Mouse (Mus musculus) MEL (cell line): Measurements from ENCODE around the gene Tbx21. TPM values are rescaled to one million over a fixed set of nuclear protein-coding genes. Genes with fewer than 3 reads are reported as not detected.

Source experiments
- DNase-seq: peaks from one replicate; pipeline ENCODE4 v3.0.0; 2011; ENCODE audit warnings: low read depth, low spot score
- H3K27ac ChIP-seq: 2 replicates; pipeline ENCODE4 v1.5.1; 2012; ENCODE audit warnings: low read depth, mild to moderate bottlenecking, control low read depth, low read length, moderate library complexity; ENCODE audit not compliant: control insufficient read depth
- H3K27me3 ChIP-seq, 2 experiments: fragments of 150-350 bp in 1 of 2; sonication (generic) in 1 of 2; 2 replicates each; pipeline ENCODE4 v1.6.1; 2012; ENCODE audit warnings: low read length in 2 of 2, mild to moderate bottlenecking in 2 of 2, improper control_type of control experiment in 1 of 2, moderate library complexity in 1 of 2; ENCODE audit not compliant: insufficient read depth in 2 of 2, control insufficient read depth in 1 of 2
- H3K36me3 ChIP-seq, 2 experiments: 2 replicates each; pipeline ENCODE4 v1.6.1; 2012 to 2014; ENCODE audit warnings: low read length in 2 of 2, improper control_type of control experiment in 1 of 2, inconsistent platforms in 1 of 2, mild to moderate bottlenecking in 1 of 2; ENCODE audit not compliant: insufficient read depth in 2 of 2, control insufficient read depth in 1 of 2
- H3K4me1 ChIP-seq, 2 experiments: fragments of 150-350 bp in 1 of 2; sonication (generic) in 1 of 2; 2 replicates each; pipeline ENCODE4 v1.6.1; 2012; ENCODE audit warnings: low read length in 2 of 2, improper control_type of control experiment in 1 of 2, mild to moderate bottlenecking in 1 of 2; ENCODE audit not compliant: insufficient read depth in 2 of 2, control insufficient read depth in 1 of 2
- H3K4me3 ChIP-seq, 2 experiments: fragments of 150-350 bp in 1 of 2; sonication (generic) in 1 of 2; 2 replicates each; pipeline ENCODE4 v1.5.1; 2012; ENCODE audit warnings: low read depth in 2 of 2, low read length in 2 of 2, mild to moderate bottlenecking in 2 of 2, moderate library complexity in 2 of 2, control low read depth in 1 of 2, improper control_type of control experiment in 1 of 2; ENCODE audit not compliant: control insufficient read depth in 1 of 2, insufficient read depth in 1 of 2
- H3K79me2 ChIP-seq: 2 replicates; pipeline ENCODE4 v1.6.1; 2012; ENCODE audit warnings: mild to moderate bottlenecking, low read length, moderate library complexity; ENCODE audit not compliant: control insufficient read depth, poor library complexity, insufficient read depth
- H3K9ac ChIP-seq: 2 replicates; pipeline ENCODE4 v1.6.1; 2012; ENCODE audit warnings: low read depth, mild to moderate bottlenecking, control low read depth, low read length, moderate library complexity; ENCODE audit not compliant: control insufficient read depth, poor library complexity, severe bottlenecking
- H3K9me3 ChIP-seq: fragments of 150-350 bp; sonication (generic); replicated peaks from 2 replicates; pipeline ENCODE4 v1.6.1; 2012; ENCODE audit warnings: mild to moderate bottlenecking, low read length, improper control_type of control experiment, moderate library complexity; ENCODE audit not compliant: insufficient read depth
- BHLHE40 ChIP-seq: IDR thresholded peaks from 2 replicates; pipeline ENCODE4 v1.6.1; 2012; ENCODE audit warnings: low read depth, mild to moderate bottlenecking, inconsistent platforms, low read length, improper control_type of control experiment, borderline replicate concordance
- ELF1 ChIP-seq: IDR thresholded peaks from 2 replicates; pipeline ENCODE4 v1.6.1; 2014; ENCODE audit warnings: low read depth, mild to moderate bottlenecking, inconsistent platforms, low read length, improper control_type of control experiment, moderate library complexity
- ETS1 ChIP-seq: IDR thresholded peaks from 2 replicates; pipeline ENCODE4 v1.6.1; 2012; ENCODE audit warnings: low read depth, mild to moderate bottlenecking, inconsistent platforms, low read length, improper control_type of control experiment, moderate library complexity
- GATA1 ChIP-seq: IDR thresholded peaks from 2 replicates; pipeline ENCODE4 v1.6.1; 2011; ENCODE audit warnings: low read depth, low read length, improper control_type of control experiment
- HCFC1 ChIP-seq: IDR thresholded peaks from 2 replicates; pipeline ENCODE4 v1.6.1; 2012; ENCODE audit warnings: low read depth, mild to moderate bottlenecking, inconsistent platforms, low read length, improper control_type of control experiment, moderate library complexity
- KAT2A ChIP-seq: conservative IDR thresholded peaks from 2 replicates; pipeline ENCODE4 v1.6.1; 2012; ENCODE audit warnings: low read depth, low read length, improper control_type of control experiment, inconsistent platforms
- MAFK ChIP-seq: IDR thresholded peaks from 2 replicates; pipeline ENCODE4 v1.6.1; 2011; ENCODE audit warnings: low read depth, mild to moderate bottlenecking, low read length, improper control_type of control experiment, borderline replicate concordance
- MAX ChIP-seq: IDR thresholded peaks from 2 replicates; pipeline ENCODE4 v1.6.1; 2011; ENCODE audit warnings: low read length, improper control_type of control experiment
- MEF2A ChIP-seq: IDR thresholded peaks from 2 replicates; pipeline ENCODE4 v1.6.1; 2014; ENCODE audit warnings: low read depth, mild to moderate bottlenecking, inconsistent platforms, low read length, improper control_type of control experiment; ENCODE audit not compliant: poor library complexity, insufficient replicate concordance, severe bottlenecking; ENCODE audit errors: extremely low read depth
- MYB ChIP-seq: IDR thresholded peaks from 2 replicates; pipeline ENCODE4 v1.6.1; 2011; ENCODE audit warnings: mild to moderate bottlenecking, low read depth, low read length, improper control_type of control experiment
- MYC ChIP-seq: IDR thresholded peaks from 2 replicates; pipeline ENCODE4 v1.6.1; 2011; ENCODE audit warnings: low read depth, mild to moderate bottlenecking, low read length, improper control_type of control experiment, moderate library complexity
- NRF1 ChIP-seq: IDR thresholded peaks from 2 replicates; pipeline ENCODE4 v1.6.1; 2014; ENCODE audit warnings: low read depth, mild to moderate bottlenecking, inconsistent platforms, low read length, improper control_type of control experiment, moderate library complexity; ENCODE audit not compliant: poor library complexity, insufficient read depth, severe bottlenecking
- POLR2A ChIP-seq, 2 experiments: IDR thresholded peaks; 2 replicates each; pipeline ENCODE4 v1.6.1; 2011 to 2012; ENCODE audit warnings: low read length in 2 of 2, mild to moderate bottlenecking in 2 of 2, control low read depth in 1 of 2, improper control_type of control experiment in 1 of 2, low read depth in 1 of 2, moderate library complexity in 1 of 2; ENCODE audit not compliant: control insufficient read depth in 1 of 2, insufficient read depth in 1 of 2, poor library complexity in 1 of 2
- POLR2AphosphoS2 ChIP-seq: IDR thresholded peaks from 2 replicates; pipeline ENCODE4 v1.6.1; 2011; ENCODE audit warnings: low read length, improper control_type of control experiment
- RAD21 ChIP-seq: IDR thresholded peaks from 2 replicates; pipeline ENCODE4 v1.6.1; 2011; ENCODE audit warnings: mild to moderate bottlenecking, low read depth, low read length, improper control_type of control experiment
- RCOR1 ChIP-seq: IDR thresholded peaks from 2 replicates; pipeline ENCODE4 v1.6.1; 2012; ENCODE audit warnings: low read depth, mild to moderate bottlenecking, inconsistent platforms, low read length, improper control_type of control experiment
- SIN3A ChIP-seq: IDR thresholded peaks from 2 replicates; pipeline ENCODE4 v1.6.1; 2012; ENCODE audit warnings: low read length, improper control_type of control experiment, inconsistent platforms
- SMC3 ChIP-seq: IDR thresholded peaks from 2 replicates; pipeline ENCODE4 v1.6.1; 2011; ENCODE audit warnings: low read depth, low read length, improper control_type of control experiment
- TCF12 ChIP-seq: IDR thresholded peaks from 2 replicates; pipeline ENCODE4 v1.6.1; 2014; ENCODE audit warnings: low read depth, mild to moderate bottlenecking, inconsistent platforms, low read length, improper control_type of control experiment, moderate library complexity
- UBTF ChIP-seq: IDR thresholded peaks from 2 replicates; pipeline ENCODE4 v1.6.1; 2012; ENCODE audit warnings: low read depth, mild to moderate bottlenecking, inconsistent platforms, low read length, improper control_type of control experiment, moderate library complexity, borderline replicate concordance; ENCODE audit not compliant: insufficient read depth
- USF1 ChIP-seq: IDR thresholded peaks from 2 replicates; pipeline ENCODE4 v1.6.1; 2014; ENCODE audit warnings: low read depth, mild to moderate bottlenecking, inconsistent platforms, low read length, improper control_type of control experiment, moderate library complexity
- ZKSCAN1 ChIP-seq: IDR thresholded peaks from 2 replicates; pipeline ENCODE4 v1.6.1; 2012; ENCODE audit warnings: low read depth, mild to moderate bottlenecking, inconsistent platforms, low read length, improper control_type of control experiment, moderate library complexity
- polyA plus RNA-seq, 2 experiments: library from polyadenylated mRNA; stranded (reverse) in 1 of 2; unstranded in 1 of 2; fragments of >175 nt in 1 of 2; fragments of >200 nt in 1 of 2; gene quantifications; 2 replicates each; pipeline versions ENCODE4 v1.2.1 to v1.2.4; 2012; ENCODE audit warnings: low replicate concordance in 2 of 2, low read depth in 1 of 2; ENCODE audit not compliant: insufficient read length in 2 of 2, insufficient read depth in 1 of 2, missing spikeins in 1 of 2
- total RNA-seq: library from RNA; depleted of rRNA; stranded (reverse); fragments of 300-350 nt; gene quantifications from 2 replicates; pipeline ENCODE4 v1.2.3, GENCODE M21; 2012

The Tbx21 gene
- total and polyA plus RNA-seq, 3 experiments: not detected

DNA sequence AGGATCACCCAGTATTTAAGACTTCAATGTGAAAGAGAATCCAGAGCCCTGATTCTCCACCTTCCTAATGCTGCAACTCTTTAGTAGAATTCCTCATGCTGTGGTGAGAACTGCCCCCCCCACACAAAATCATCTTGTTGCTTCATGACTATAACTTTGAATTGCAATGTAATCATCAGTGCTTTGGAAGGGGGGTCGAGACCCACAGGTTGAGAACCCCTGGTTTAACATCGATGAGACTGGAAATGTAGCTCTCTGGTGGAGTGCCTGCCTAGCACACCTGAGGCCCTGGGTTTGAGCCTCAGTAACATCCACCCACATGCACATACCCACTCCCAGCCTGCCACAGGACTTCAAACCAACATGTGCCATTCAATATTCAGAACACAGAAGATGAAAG is 20.5 kb downstream of the Tbx21 start:
- Histone ChIP-seq H3K4me1 (no peaks in the 10 kb centered on the region), H3K79me2 (no peaks in the 10 kb centered on the region), H3K4me3 (no peak overlapping the region), H3K9ac (no peak overlapping the region), H3K27me3 (peaks cover 16 to 29% of the 10 kb centered on the region in 2 experiments), H3K9me3 (no peaks in the 10 kb centered on the region), H3K36me3 (no peaks in the 10 kb centered on the region), H3K27ac (no peak overlapping the region)
- no peak for DNase-seq
- TF ChIP-seq ETS1: no peak
- no peak for TF ChIP-seq HCFC1
- no peak for TF ChIP-seq MAX
- no peak for TF ChIP-seq RCOR1
- TF ChIP-seq TCF12: no peak
- TF ChIP-seq MYC: no peak

DNA sequence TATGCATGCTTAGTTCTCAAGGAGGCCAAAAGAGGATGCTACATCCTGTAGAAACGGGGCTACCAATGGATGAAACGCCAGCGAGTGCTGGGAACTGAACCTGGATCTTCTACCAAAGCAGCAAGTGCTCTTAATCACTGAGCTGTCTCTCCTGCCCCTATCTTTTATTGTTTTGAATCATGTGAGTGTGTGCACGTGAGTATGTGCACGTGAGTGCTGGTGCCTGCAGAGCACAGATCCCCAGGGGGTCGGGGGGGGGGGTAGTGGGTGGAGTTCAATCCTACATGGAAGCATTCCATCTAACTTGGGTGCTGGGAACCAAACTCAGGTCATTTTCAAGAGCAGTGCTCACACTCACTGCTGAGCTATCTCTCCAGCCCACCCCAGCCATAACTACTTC is 28.8 kb downstream of the Tbx21 start:
- TF ChIP-seq MAFK (no peak), SIN3A (no peak), SMC3 (no peak), GATA1 (no peak), UBTF (no peak), USF1 (no peak), RAD21 (no peak), MAX (no peak), HCFC1 (no peak), POLR2A (IDR thresholded peaks at IDR 0.05; ENCODE audit: control insufficient read depth in 1 of 2, insufficient read depth in 1 of 2, low read depth in 1 of 2, low read length in 2 of 2, poor library complexity in 1 of 2) (no peak), ELF1 (no peak), ZKSCAN1 (no peak), POLR2AphosphoS2 (no peak), NRF1 (no peak), KAT2A (no peak), MYB (no peak), MEF2A (no peak), BHLHE40 (no peak)
- TF ChIP-seq, all 39 proteins: peak for 0
- Histone ChIP-seq H3K79me2 (no peaks in the 10 kb centered on the region), H3K36me3 (no peaks in the 10 kb centered on the region; a peak in 1 of 4 replicates), H3K4me1 (peaks cover 0 to 9% of the 10 kb centered on the region in 2 experiments; a peak in 2 of 4 replicates), H3K4me3 (no peak overlapping the region), H3K27ac (no peak overlapping the region), H3K9ac (no peak overlapping the region), H3K9me3 (no peaks in the 10 kb centered on the region), H3K27me3 (peaks cover 0 to 6% of the 10 kb centered on the region in 2 experiments; a peak in 3 of 4 replicates)
- no peak for DNase-seq
